Mouse (Mus musculus): ENCODE data around the gene Zfp457.
"Not testable (repeated sequence)": the region's sequence is repeated elsewhere in the genome, so short reads cannot be mapped to it uniquely, and the experiment has no call there.

The Zfp457 gene

GRCm38 (mm10) chr13:67305822-67306672, at the start of gene Zfp457:
Zfp457 (minus strand) TSS chr13:67306485.
- peak; percentile 94 for DNase-seq (ENCODE audit: low spot score)

GRCm38 (mm10) chr13:67351854-67352253, 45.6 kb upstream of the Zfp457 start:
- DNase-seq (ENCODE audit: low spot score) = no peak

GRCm38 (mm10) chr13:67343422-67343821, 37.1 kb upstream of the Zfp457 start:
- no peak for DNase-seq (ENCODE audit: low spot score)

GRCm38 (mm10) chr13:67332877-67333276, 26.6 kb upstream of the Zfp457 start:
- peak; percentile 4 for DNase-seq (ENCODE audit: low spot score)

GRCm38 (mm10) chr13:67332019-67332724, 25.9 kb upstream of the Zfp457 start, which contains the start of gene Zfp595:
Zfp595 (minus strand) TSS chr13:67332570.
- peak; percentile 92 for DNase-seq (ENCODE audit: low spot score)

- peak; percentile 10 for DNase-seq (ENCODE audit: low spot score)
These were observed 433 bp upstream of the Zfp457 start for GRCm38 (mm10) chr13:67306718-67307117.

- peak; percentile 31 for DNase-seq (ENCODE audit: low spot score)
These were observed 28.0 kb downstream of the Zfp457 start, which contains the start of gene Zfp458 for GRCm38 (mm10) chr13:67278314-67278713. Zfp458 (minus strand) TSS chr13:67278466.

GRCm38 (mm10) chr13:67269383-67270065, 36.8 kb downstream of the Zfp457 start:
- DNase-seq (ENCODE audit: low spot score) = not testable (repeated sequence)

- peak; percentile 85 for DNase-seq (ENCODE audit: low spot score)
These were observed 37.5 kb downstream of the Zfp457 start for GRCm38 (mm10) chr13:67268568-67269369.

All from embryo, embryonic 10 days (tissue).